Mouse (Mus musculus): ENCODE data around the gene Ifna16. TPM values are rescaled to one million over a fixed set of nuclear protein-coding genes. Genes with fewer than 3 reads are reported as not detected.

The Ifna16 gene
- total RNA-seq, 2 experiments from 2014 or later: not detected

DNA sequence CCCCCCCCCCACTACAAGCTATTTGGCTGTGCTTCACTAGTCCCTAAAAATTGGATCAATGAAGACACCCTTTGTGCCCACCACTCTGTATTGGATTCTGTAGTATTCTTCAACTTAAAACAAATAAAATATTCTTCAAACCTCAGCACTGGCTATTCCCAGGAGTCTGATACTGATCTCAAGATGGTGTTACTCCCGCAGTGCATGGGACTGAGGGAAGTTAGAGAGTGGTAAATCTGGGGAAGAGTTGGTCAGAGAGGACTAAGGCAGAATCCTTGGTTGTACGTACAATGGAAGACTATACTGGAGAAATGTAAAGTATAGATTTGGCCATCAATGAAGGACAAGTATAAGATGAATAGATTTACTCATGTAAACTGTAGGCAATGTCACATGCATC lies 34.2 kb downstream of the Ifna16 start:
- no peak for DNase-seq

GRCm38 (mm10) chr4:88641077-88641831 lies 35.5 kb downstream of the Ifna16 start:
- DNase-seq: peak; percentile 97

DNA sequence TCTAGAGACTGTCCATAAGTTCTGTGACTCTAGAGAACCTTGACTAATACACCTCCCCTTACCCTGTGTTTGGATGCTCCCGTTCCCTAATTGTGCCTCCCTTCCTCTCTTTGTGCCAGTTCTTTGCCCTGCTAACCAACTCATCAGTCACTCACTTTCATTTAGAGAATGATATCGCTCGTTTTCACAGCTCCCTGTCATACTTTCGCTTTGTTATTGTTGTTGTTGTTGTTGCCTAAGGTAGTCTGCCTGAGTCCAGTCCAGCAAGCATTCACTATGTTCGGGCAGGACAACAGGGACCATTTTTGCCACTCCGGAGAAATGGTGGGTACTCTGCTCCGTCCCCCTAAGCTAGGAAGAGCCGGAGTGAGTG lies 36.0 kb downstream of the Ifna16 start:
- DNase-seq: no peak

- DNase-seq: no peak
These were observed 42.4 kb downstream of the Ifna16 start, which contains the start of gene C87499 for GRCm38 (mm10) chr4:88634311-88634710. TSS of gene C87499 (minus strand) at chr4:88634411.

Other genes starting within 250 kb of the Ifna16 start
- gene Hacd4, start 238.0 kb downstream of the Ifna16 start, total RNA-seq (2021): 1 to 10 TPM; 2.4 to 2.8 TPM
- gene Ifnb1, start 154.2 kb downstream of the Ifna16 start, total RNA-seq (2021): not detected
- not detected for gene Ifna15, start 118.7 kb downstream of the Ifna16 start, total RNA-seq (2021)
- gene Ifna14, start 105.1 kb downstream of the Ifna16 start, total RNA-seq (2021): not detected
- not detected for gene Ifna9, start 84.5 kb downstream of the Ifna16 start, total RNA-seq (2021)
- gene Ifna12, start 73.5 kb downstream of the Ifna16 start, total RNA-seq (2021): not detected
- not detected for gene C87499, start 42.5 kb downstream of the Ifna16 start, total RNA-seq (2021)
- not detected for gene Ifna13, start 32.5 kb downstream of the Ifna16 start, total RNA-seq (2021)
- not detected for gene Ifna2, start 7.0 kb upstream of the Ifna16 start, total RNA-seq (2021)
- not detected for gene Ifnab, start 14.4 kb upstream of the Ifna16 start, total RNA-seq (2021)
- under 1 TPM; 0.31 to 0.34 TPM for gene Gm26566, start 44.9 kb upstream of the Ifna16 start, total RNA-seq (2021)
- 10 to 100 TPM; 57.1 to 66.3 TPM for gene Klhl9, start 45.5 kb upstream of the Ifna16 start, total RNA-seq (2021)
- gene Gm13271, start 77.9 kb upstream of the Ifna16 start, total RNA-seq (2021): not detected
- gene Gm13283, start 83.2 kb upstream of the Ifna16 start, total RNA-seq (2021): not detected
- not detected for gene Gm13290, start 96.9 kb upstream of the Ifna16 start, total RNA-seq (2021)
- not detected for gene Gm13289, start 100.0 kb upstream of the Ifna16 start, total RNA-seq (2021)
- not detected for gene Gm13272, start 102.9 kb upstream of the Ifna16 start, total RNA-seq (2021)
- not detected for gene Ifnz, start 105.2 kb upstream of the Ifna16 start, total RNA-seq (2021)
- not detected for gene Gm13276, start 108.8 kb upstream of the Ifna16 start, total RNA-seq (2021)
- not detected for gene Gm13277, start 111.7 kb upstream of the Ifna16 start, total RNA-seq (2021)
- not detected for gene Gm13278, start 114.6 kb upstream of the Ifna16 start, total RNA-seq (2021)
- not detected for gene Gm13275, start 117.6 kb upstream of the Ifna16 start, total RNA-seq (2021)
- not detected for gene Gm13279, start 120.5 kb upstream of the Ifna16 start, total RNA-seq (2021)
- under 1 TPM in 1 of 2 experiments, not detected in 1; 0.21 TPM for gene Gm13285, start 122.7 kb upstream of the Ifna16 start, total RNA-seq (2021)
- gene Gm13287, start 126.3 kb upstream of the Ifna16 start, total RNA-seq (2021): not detected
- not detected for gene Gm13288, start 128.6 kb upstream of the Ifna16 start, total RNA-seq (2021)
- not detected for gene Ifna7, start 139.3 kb upstream of the Ifna16 start, total RNA-seq (2021)
- gene Ifna11, start 143.0 kb upstream of the Ifna16 start, total RNA-seq (2021): not detected
- not detected for gene Ifna6, start 150.5 kb upstream of the Ifna16 start, total RNA-seq (2021)
- gene Ifna5, start 158.6 kb upstream of the Ifna16 start, total RNA-seq (2021): not detected
- gene Ifna4, start 164.9 kb upstream of the Ifna16 start, total RNA-seq (2021): not detected
- gene Ifna1, start 173.2 kb upstream of the Ifna16 start, total RNA-seq (2021): not detected
- gene Ifne, start 203.3 kb upstream of the Ifna16 start, total RNA-seq (2021): not detected